Mouse (Mus musculus): ENCODE results near the gene D17H6S53E.

DNA sequence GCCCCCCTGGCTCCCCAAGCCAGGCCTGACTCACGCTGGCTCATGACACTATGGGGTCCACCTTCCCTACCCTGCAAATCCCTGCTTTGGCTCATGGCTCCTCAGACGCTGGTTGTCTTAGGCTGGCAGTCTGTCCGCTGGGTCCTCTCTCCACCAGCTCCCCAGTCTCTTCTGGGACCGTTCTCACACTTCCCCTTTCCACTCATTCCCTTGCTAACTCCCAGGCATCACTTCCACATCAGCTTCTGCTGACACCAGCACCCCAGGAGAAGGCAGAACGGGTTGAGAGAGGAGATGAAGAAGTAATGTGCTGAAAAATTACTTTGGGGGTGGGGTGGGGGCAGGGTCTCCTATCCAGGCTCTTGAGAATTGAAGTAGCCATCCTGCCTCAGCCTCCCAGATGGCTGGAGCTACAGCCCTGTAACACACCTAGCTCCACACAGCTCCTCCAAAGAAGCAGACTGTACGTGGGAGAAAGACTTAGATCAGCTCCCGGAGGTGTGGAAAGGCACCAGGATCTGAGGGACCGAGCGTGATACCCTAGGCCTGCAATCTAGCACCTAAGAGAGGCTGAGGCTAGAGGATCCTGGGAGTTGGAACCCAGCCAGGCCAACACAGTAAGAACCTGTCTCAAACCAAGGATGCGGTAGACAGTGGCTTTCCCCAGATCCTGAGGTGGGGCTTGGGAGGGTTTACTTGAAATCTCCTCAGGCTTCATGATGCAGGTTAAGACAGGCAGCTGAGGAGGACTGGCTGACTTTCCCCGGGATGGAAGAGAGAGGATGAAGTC is 46.5 kb downstream of the D17H6S53E start:
- TF ChIP-seq POLR2A (IDR thresholded peaks at IDR 0.05; ENCODE audit: borderline replicate concordance, extremely low read depth, insufficient read depth, insufficient read length, poor library complexity, severe bottlenecking) (no peak), CTCF (IDR thresholded peaks at IDR 0.05; ENCODE audit: borderline replicate concordance, extremely low read depth, insufficient read depth, insufficient read length) (no peak)
